Mouse (Mus musculus) heart, adult 18-20 months (tissue): ENCODE measurements around the gene Cul3. TPM values are rescaled to one million over a fixed set of nuclear protein-coding genes. Genes with fewer than 3 reads are reported as not detected.
A peak's percentile ranks its signal among the peaks of the same experiment; 100 is the strongest.

Experiments
- DNase-seq, 2 experiments: peaks; one replicate each; pipeline ENCODE4 v3.0.0; 2021 to 2022; ENCODE audit warnings: mixed read lengths in 1 of 2
- total RNA-seq, 2 experiments: library from RNA; stranded (reverse); gene quantifications; 2 replicates each; pipeline ENCODE4 v1.2.3; 2021

Cul3 gene
- total RNA-seq, 2 experiments from 2014 or later: 136 to 139 TPM

- no peak for DNase-seq
Observed at GRCm38 (mm10) chr1:80315533-80316045, 24.7 kb downstream of the Cul3 start.

- no peak for DNase-seq
Observed at GRCm38 (mm10) chr1:80293307-80293706, 47.0 kb downstream of the Cul3 start.

GRCm38 (mm10) chr1:80278731-80279130 lies 61.5 kb downstream of the Cul3 start:
- no peak for DNase-seq

GRCm38 (mm10) chr1:80260443-80260842 lies 79.8 kb downstream of the Cul3 start:
- DNase-seq: no peak

- no peak for DNase-seq
Observed at GRCm38 (mm10) chr1:80258632-80259031, 81.6 kb downstream of the Cul3 start.

- DNase-seq: no peak
Observed at GRCm38 (mm10) chr1:80253309-80253708, 87.0 kb downstream of the Cul3 start.

GRCm38 (mm10) chr1:80250247-80250646 lies 90.0 kb downstream of the Cul3 start:
- no peak for DNase-seq

GRCm38 (mm10) chr1:80247131-80247530 lies 93.1 kb downstream of the Cul3 start:
- DNase-seq: no peak

- DNase-seq: peak in 1 of 2 experiments; percentile 30
Observed at GRCm38 (mm10) chr1:80244123-80244522, 96.2 kb downstream of the Cul3 start.

GRCm38 (mm10) chr1:80241579-80241978 lies 98.7 kb downstream of the Cul3 start:
- no peak for DNase-seq

- DNase-seq: peak in 1 of 2 experiments; percentile 20
Observed at GRCm38 (mm10) chr1:80240017-80240660, 100.1 kb downstream of the Cul3 start.

- DNase-seq: no peak
Observed at GRCm38 (mm10) chr1:80239481-80239880, 100.8 kb downstream of the Cul3 start.

GRCm38 (mm10) chr1:80236951-80237702 lies 103.2 kb downstream of the Cul3 start:
- no peak for DNase-seq

GRCm38 (mm10) chr1:80236126-80236525 lies 104.2 kb downstream of the Cul3 start:
- DNase-seq: no peak

GRCm38 (mm10) chr1:80230612-80231011 lies 109.7 kb downstream of the Cul3 start:
- no peak for DNase-seq

- DNase-seq: peak in 1 of 2 experiments; percentile 18
Observed at GRCm38 (mm10) chr1:80224839-80225412, 115.4 kb downstream of the Cul3 start.

GRCm38 (mm10) chr1:80221151-80221550 lies 119.1 kb downstream of the Cul3 start:
- DNase-seq: peak in 1 of 2 experiments; percentile 49

GRCm38 (mm10) chr1:80218268-80218667 lies 122.0 kb downstream of the Cul3 start, which contains the start of gene Fam124b:
TSS of gene Fam124b (minus strand) at chr1:80218473.
- peak; percentile 66 to 87 for DNase-seq

Other genes with a start within 250 kb of the Cul3 start
- 1 to 10 TPM; 2.8 to 4.1 TPM for gene Fam124b, start 122.0 kb downstream of the Cul3 start, total RNA-seq
- not detected for gene Gm45261, start 121.0 kb upstream of the Cul3 start, total RNA-seq